Mouse (Mus musculus) cerebellum, adult 11 months (tissue): ENCODE data around the gene Vsig2.

Source experiments
- DNase-seq: peaks from one replicate; pipeline ENCODE4 v3.0.0; 2022

Vsig2 gene

DNA sequence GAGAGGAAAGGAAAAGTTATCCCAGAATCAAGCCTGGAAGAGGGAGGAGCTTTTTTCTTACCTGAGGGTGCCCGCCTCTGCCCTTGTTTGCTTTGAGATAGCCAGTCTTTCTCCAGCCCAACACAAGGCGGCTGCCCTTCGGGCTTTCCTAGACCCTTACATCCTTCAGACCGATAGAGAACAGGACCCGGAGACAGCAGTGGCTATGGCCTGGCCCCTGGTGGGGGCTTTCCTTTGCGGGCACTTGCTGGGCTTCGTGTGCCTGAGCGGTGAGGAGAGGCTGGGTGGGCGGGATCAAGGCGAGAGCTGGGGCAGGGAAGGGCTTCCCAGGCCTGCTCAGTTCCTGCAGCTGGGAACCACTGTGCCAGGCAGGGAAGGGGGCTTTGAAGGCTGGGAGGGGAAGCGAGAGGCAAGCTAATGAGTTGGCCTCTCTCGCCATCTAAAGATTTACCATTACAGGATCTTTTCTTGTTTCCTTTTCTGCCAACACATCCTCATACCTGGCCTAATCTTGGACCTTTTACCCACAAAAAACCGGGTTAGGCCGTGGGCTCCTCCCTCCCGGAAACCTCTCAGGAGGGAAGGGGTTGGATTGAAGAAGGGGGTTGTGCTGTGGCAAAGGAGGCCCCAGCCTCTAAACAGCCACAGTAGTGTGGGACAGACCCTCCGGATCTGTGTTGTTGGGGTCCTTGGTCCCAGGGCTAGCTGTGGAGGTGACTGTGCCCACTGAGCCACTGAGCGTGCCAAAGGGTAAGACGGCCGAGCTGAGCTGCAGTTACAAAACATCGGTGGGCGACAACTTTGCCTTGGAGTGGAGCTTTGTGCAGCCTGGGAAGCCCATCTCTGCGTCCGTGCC, at the start of gene Vsig2:
Vsig2 (plus strand) TSS at position 86 of the 856 bp plus-strand sequence.
- no peak for DNase-seq

DNA sequence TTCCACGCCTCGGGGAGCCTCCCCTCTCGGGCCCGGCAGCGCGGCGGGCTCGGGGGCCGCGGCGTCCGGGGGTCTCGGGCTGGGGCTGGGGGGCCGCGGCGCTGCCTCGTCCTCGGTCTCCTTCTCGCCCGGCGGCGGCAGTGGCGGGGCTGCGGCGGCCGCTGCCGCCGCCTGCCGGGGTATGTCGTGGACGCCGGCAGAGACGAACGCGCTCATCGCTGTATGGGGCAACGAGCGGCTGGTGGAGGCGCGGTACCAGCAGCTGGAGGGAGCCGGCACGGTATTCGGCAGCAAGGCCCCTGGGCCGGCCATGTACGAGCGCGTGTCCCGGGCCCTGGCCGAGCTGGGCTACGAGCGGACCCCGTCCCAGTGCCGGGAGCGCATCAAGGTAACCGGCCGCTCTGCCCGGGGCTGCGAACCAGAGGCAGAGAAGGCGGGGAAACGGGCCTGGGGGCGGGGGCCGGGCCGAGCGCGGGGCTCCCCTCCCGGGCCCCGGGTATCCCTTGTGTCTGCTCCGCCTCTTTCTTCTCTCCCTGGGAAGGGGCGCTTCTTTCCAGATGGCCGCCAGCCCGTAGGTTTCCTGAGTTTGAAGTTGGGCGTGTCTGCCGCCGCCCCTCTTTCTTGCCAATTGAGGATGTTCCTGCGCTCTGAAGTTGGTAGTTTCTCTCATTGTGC, 49.5 kb upstream of the Vsig2 start:
- DNase-seq, result peak; percentile 37

DNA sequence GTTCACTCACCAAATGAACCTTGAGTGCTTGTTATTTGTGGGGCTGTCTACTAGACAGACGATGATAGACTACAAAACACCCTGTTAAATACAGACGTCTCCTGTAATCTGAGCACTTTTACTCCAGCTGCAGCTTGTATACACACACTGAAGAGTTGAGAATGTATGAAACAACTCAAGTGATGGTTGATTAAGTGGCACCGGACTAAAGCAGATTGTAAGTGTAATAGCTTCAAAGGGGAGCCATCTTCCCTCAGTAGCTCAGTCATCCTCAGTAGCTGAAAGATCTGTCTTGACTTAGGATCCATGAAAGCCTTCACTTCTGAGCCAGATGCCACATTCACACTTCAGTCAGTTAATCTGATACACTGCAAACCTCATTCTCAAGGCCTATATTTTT, 43.3 kb upstream of the Vsig2 start:
- no peak for DNase-seq

DNA sequence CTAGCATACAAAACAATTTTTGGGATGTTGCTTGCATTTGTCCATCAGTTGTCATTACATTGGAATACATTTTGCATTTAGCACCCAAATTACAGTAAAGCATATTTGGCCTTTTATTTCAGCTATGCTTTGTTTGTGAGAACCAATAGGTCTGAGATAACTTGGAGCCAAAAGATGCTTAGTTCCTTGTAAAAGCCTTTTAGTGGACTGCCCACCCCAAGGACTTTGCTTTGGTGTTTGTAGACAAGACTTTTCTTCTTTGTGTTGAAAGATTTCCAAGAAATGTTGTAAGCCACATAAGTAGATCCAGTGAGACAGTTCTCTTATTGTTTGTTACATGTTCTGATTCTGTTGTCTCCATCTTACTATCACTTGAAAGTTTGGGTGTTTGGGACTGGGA, 42.7 kb upstream of the Vsig2 start:
- DNase-seq, result no peak

DNA sequence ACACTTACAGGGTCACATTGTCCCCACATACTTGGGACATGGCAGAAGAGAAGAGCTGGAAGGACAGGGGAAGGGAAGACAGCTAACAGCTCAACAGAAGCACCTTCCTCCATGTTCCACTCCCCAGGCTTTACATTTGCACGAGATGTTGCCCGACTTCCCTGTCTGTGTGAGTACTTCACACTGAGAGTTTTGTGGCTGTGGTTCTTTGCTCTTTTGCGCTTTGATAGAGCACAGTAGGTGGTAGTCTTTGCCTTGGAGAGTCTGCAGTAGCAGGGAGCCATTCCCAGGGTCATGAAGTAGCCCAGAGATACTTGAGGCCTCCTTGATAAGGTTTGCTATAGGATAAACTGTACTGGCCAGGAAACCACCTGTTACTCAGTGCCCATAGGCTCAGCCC, 38.9 kb upstream of the Vsig2 start:
- no peak for DNase-seq

DNA sequence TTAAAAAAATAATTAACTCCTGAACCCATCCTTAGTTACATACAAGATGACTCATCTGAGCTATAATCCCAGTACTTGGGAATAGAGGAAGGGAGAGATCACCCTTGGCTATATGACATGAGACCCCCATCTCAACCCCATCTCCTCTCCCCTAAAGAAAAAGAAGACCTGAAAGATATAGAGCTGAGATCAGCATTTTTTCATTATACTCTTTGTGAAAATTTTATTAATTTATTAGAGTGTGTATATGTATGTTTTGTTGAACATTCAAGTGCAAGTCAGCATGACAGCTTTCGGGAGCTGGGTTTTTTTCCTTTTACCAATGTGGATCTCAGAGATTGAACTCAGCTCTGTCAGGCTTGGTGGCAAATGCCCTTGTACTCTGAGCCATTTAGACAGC, 37.9 kb upstream of the Vsig2 start:
- no peak for DNase-seq

DNA sequence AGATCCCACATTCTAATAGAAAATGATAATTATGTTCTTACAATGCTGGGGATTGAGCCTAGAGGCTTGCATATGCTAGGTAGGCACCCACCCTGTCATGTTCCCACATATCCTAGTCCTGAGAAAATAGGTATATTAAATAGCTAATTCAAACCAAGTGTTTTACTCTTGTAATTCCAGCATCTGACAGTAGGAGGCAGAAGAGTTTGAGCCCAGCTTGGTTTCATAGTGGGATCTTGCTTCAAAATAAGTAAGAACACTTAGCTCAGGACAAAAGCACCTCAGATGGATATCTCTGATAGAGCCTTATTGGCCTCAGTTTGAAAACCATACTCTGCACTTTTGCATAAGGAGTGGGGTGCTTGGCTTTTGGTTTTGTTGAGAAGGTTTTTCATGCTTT, 34.7 kb upstream of the Vsig2 start:
- DNase-seq, result no peak

DNA sequence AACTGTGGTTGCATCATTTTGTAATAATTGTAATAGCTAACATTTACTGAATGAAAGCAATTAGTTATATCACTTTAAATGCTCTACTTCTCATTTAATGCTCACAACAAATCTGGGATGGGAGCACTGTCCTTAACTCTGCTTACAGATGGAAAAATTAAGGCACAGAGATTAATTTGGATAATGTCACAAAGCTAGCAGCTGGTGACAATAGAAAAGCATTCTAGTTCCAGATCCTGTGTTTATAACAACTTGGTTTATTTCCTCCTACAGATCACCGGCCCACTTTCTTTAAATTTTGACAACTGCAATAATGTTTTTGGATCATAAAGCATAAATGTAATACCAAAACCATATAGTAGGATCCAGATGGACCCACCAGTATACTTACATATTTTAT, 33.0 kb upstream of the Vsig2 start:
- DNase-seq, result no peak

DNA sequence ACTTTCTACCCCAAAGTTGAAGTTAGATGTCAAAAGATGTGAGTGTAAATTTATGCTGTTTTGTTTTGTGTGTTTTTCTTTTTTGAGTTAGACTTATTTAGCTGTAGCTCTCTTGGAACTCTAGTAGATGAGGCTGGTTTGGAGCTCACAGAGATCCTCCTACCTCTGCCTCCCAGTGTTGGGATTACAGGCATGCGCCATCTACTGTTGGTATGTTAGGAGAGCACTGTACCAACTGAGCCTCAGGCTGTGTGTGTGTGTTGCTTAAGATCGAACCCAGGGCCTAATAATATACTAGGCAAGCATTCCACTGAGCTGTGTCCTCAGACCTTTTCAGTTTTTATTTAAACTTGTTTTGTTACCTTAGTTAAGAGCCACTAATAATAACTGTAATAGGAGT, 27.0 kb upstream of the Vsig2 start:
- DNase-seq, result no peak

DNA sequence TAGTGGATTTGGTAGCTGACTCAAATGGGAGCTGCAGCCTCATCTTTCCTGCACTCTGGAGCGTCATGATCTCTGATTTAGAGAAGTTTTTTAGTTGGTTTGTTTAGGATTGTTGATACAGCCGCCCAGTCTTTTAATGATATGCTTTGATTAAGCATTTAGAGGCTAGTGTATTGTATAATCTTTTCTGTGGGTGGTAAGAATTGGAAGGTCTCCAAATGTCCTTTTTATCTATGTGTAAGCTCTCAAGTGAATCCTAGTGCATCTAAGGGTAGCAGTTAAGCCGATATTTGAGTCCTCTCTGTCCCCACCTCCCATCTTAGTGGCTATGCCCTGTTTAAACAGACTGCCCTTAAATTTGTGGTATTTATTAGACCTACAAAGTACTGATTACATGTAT, 24.6 kb upstream of the Vsig2 start:
- no peak for DNase-seq

DNA sequence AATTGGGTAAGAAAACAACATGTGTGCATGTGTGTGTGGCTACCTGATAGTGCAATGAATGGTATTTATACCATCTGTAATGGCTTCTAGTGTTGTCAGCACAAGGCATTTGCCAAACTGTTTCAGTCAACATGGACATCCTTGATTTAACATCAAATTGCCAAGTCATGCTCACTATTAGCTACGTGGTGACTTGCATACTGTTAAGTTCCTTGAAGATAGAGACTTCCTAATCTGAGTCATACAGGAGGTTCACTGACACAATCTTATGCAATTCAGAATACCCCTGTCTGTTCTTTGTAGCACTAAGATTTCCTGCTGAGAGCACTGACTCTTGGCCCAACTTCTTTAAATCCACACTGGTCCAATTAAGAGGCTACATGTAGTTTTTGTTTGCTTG, 21.6 kb upstream of the Vsig2 start:
- no peak for DNase-seq

DNA sequence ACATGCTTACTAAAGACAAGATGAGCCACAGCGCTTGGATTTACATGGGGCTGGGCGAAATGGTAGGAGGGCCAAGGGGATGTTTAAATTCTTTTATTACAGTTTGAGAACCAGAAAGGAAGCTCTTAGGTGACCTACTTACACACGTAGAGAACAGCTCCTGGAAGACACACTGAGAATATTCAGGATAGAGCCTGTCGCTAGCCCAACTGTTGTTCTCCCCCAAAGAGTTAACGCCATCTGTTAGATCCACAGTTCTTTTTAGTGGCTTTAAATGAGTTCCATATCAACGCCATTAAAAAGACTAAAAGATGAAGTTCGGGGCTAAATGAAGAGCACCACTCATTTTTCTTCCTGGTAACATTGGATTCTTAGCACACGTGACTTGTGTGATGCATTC, 20.1 kb upstream of the Vsig2 start:
- no peak for DNase-seq

DNA sequence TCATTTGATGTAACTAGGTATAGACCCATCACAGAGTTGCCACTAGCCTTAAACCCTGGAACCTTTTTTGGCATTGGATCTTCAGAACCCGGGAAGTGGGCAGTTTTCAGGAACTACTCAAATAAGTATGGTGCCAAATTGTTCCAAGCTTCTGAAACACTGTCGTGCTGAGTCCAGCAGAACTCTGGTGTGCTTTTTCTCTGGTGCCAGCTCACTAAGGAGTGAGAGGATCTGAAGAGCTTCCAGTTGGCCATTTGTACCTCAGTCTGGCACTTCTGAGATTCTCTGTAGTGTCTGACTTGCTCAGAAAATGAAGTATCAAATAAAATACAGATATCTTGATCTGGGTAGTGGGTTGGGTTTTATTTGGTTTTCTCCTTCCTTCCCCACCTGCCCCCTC, 19.1 kb upstream of the Vsig2 start:
- no peak for DNase-seq

DNA sequence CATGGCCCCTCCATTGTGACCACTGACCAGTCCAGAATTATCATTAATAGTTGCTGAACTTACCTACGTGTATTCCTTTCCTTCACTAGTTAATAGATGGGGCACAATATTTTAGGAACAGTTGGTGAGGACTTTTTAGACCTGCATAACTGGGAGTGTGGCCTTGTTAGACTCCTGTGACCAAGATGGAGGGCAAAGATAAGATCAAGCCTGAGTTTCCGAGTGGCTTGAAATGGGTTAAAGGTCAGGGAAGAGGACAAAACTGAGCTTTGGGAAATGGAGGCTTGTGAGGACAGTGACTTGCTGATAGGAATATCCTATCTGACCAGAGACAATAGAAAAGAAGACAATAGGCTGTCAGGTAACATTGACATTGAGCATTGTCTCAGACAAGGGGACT, 13.6 kb upstream of the Vsig2 start:
- DNase-seq, result no peak

DNA sequence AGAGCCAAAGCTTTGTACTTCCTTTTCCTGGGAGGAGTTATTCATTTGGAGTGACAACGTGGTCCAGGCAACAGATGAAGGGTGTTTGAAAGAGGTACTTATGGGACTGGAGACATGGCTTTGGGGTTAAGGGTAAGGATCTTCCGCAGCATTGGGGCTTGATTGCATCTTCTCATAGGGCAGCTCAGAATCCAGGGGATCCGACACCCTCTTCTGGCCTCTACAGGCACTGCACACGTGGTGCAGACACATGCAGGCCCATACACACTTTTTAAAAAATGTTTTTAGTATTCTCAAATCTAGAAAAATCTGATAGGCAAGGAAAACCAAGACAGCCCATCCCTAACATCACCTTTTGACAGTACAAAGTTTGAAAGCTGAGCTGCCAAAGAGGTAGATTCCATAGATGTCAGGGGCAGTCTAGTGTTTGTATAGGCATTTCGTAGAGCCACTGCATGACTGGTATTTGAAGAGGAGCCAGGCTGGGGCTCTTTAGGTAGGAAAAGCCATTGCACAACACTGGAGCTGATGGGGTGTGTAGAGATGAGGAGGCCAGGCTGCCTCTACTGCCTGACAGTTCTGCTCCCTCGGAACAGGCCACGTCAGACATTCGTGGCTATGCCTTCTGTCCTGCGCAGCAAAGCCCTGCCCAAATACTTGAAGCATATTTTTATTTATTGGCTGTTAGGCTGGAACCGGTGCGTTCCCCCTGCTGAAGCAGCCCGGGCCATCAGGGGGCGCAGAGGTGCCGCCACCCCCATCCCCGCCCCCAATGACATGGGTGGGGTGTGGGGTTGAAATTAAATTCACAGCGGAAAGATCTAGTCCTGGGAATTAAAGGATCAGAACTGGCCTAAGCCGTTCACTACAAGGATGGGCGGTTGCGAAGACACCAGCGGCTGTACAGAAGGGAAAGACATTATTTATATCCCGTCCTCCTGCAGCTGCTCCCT, 12.3 kb upstream of the Vsig2 start:
- DNase-seq, result no peak

DNA sequence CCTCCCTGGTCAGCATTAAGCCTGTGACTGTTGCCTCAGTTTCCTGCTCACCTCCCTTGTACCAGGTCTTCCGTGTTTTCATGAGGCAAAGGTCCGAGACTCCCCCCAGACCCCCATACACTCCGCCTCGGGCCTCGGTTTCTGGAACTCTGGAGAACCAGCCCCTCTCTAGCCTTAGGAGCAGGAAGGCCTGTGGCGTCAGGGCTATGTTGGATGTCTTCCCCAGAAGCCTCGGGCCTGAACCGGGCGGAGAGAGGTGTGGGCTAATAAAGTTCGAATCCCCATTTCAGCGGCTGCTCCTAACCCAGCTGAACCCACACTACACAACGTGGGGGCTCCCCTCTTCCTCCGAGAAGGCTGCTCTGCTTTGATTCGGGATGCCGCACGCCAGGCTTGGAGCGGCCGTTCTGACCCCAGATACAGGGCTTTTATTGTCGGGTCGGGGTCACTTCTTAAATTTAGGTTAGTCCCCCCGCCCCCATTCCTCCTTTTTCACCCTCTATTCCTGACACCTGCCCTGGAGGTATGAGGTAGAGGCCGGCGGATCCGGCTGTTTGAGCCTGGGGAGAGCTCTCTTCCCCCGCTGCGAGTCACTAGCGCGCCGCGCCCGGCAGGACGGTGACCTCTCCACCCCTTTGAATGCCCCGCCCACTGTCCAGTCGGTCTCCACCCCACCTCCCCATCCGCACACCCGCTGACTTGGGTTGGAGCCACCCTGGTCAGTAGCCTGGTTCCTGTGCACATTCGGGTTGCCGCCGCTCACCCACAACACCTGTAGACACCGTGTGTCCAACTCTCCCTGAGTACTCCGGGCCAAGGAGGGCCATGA, 11.4 kb upstream of the Vsig2 start, which contains the start of gene Esam:
Esam (plus strand) TSS at position 683 of the 829 bp plus-strand sequence.
- DNase-seq, result no peak

DNA sequence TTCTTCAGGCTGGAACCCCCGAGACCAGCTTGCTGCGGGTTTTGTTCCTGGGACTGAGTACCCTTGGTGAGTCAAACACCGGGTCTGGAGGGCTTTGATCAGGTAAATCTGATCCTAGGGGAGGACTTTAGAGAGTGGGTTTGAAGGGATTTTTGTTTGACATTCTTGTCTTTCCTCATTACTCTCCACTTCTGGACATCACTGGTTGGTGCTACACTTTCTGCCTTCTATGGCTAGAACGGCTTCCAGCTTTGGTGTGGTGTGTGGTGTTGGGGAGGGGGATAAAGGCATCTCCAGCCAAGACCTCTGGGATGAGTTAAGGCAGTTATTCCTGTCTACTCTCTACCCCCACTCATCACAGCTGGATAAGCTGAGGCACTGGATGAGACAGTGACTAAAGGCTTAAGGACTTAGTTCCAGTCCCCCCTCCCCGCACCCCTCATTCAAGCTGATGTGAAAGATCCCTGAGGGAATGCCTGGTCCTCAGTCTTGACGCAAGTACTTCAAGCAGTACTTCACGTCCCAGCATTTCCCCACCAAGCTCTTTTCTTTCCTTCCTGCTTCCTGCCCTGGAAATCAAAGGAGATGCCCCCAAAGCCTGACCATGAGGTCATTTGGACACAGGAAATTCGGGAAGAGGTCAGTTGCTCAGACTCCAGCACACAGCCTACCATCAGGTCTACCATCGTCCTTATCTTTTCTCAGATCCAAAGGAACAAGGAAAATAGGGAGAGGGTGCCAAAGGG, 10.7 kb upstream of the Vsig2 start:
- no peak for DNase-seq

DNA sequence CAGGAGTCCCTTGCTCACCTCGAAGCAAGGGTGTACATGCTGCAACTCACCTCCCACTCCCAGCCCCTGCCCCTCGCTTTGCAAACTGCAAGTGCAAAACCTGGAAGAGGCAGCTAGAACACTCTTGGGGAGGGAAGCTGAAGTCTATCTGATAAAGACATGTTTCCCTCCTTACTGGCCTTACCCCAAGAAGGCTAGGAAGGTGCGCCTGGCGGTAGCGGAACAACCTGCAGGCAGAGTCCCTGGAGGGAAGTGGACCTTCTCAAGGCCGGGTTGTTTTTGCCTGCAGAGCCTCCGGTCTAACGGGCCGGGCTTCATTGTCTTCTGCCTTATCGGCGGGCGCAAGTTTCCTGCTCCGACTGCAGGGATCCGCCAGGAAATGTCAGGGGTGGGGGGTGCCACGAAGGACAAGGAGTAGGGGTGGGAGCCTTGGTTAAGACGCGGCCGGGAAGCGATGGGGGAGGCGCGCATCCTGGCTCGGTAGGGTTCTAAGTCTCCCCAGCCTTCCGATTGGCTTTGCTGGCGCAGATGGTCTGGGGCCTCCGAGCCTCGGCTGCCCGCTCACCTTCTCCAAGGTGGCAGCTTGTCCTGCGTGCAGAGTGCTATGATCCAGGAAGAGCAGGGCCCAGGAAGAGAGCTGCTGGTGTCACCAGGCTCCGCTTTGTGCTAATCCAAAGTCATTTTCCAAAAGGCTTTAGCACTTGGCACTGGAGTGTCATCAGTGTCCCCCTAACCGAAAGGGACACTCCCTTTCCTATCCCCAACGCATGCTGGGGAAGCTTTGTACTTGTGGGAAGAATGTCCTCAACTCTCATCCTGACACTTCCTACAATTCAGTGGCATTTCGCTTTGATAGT, 8.8 kb upstream of the Vsig2 start:
- DNase-seq, result peak; percentile 55

DNA sequence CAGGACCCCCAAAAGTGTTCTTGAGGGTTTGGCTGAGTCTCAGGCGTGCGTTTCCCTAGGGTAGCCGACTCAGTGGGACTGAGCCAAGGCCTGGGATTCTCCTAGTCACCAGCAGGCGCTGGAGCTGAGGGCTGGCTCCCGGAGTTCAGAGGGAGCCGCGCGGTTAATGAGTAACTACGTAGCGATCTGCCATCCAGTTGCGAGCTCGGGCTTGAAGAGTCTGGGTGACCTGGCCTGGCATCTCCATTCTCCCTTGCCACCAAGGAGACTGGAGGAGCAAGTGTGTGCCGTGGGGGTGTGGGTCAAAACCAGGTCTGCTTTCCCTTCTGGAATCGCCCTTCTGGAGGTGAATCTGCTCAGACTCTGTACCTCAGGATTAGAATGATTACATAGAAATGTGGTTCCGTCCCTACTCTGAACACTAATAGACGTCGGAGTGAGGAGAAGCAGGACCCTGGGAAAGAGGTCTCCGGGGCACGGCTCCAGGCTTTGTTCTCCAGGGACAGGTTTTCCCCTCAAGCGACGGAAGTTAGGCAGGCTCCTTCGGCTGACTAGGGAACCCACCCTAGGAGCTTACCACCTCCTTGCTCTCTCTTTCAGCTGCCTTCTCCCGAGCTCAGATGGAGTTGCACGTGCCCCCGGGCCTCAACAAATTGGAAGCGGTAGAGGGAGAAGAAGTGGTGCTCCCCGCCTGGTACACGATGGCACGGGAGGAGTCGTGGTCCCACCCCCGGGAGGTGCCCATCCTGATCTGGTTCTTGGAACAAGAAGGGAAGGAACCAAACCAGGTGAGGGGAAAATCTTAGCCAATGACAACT, 8.0 kb upstream of the Vsig2 start:
- peak; percentile 45 for DNase-seq

DNA sequence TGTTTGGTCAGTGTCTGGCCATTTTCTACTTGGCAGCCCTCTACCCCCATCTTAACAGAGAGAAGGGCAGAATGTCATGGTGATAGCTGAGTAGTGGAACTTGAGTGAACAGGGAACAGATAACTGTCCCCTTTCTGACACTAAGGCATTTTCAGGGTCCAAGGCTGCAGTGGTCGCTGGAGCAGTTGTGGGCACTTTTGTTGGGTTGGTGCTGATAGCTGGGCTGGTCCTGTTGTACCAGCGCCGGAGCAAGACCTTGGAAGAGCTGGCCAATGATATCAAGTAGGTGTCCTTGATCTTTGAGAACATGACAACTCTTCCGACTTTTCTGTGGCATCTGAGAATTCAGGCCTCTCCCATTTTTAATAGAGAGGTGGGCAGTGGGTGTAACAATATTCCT, 2.2 kb upstream of the Vsig2 start:
- DNase-seq, result no peak
